In genomic region chr2:18352620-18353019, GRCm38 (mm10) we compare ENCODE assay signal across 18 mouse cellular contexts. TPM values are rescaled to one million over a fixed set of nuclear protein-coding genes. Genes with fewer than 3 reads are reported as not detected.
DNase-seq lines count a peak whose midpoint lies in the region; ATAC-seq and TF ChIP-seq lines count a peak whose summit lies in the region.
"Had no signal": no experiment of that assay in that cellular context is flagged by ENCODE, and none has a peak within 500 bp of the region (broad histone marks: within the 10 kb centered on the region; RNA-seq: fewer than 3 reads in every experiment).

No protein-coding gene starts in this region.

- H3K9ac ChIP-seq in hindbrain, postnatal 0 days (replicated peaks; ENCODE audit: low read length): no peak overlapping the region
- no peak overlapping the region for H3K9ac ChIP-seq in liver, adult 2 months (ENCODE audit: low read depth, low read length)
- no peak overlapping the region for H3K9ac ChIP-seq in liver, embryonic 12.5 days
- H3K9ac ChIP-seq: heart, embryonic 15.5 days; hindbrain, embryonic 14.5 days; liver, embryonic 13.5 days had no signal

- no peak for ATAC-seq in hindbrain, postnatal 0 days
- no peak for ATAC-seq in liver, embryonic 12.5 days
- no peak for ATAC-seq in erythroblast, adult 5-6 weeks (replicated peaks; ENCODE audit: low FRiP score, poor library complexity, severe bottlenecking)
- ATAC-seq: Patski had no signal

- no peak overlapping the region for H3K4me2 ChIP-seq in hindbrain, postnatal 0 days (ENCODE audit: low read depth, low read length)
- H3K4me2 ChIP-seq in liver, embryonic 12.5 days: no peak overlapping the region
- H3K4me2 ChIP-seq: heart, embryonic 15.5 days; hindbrain, embryonic 14.5 days; liver, embryonic 13.5 days; midbrain, embryonic 11.5 days had no signal

- H3K4me1 ChIP-seq in hindbrain, postnatal 0 days (ENCODE audit: insufficient read depth, low read length): no peaks in the 10 kb centered on the region
- no peaks in the 10 kb centered on the region for H3K4me1 ChIP-seq in hindbrain, embryonic 10.5 days (replicated peaks)
- no peaks in the 10 kb centered on the region for H3K4me1 ChIP-seq in liver, adult 2 months (ENCODE audit: control insufficient read depth, insufficient read depth, low read length)
- H3K4me1 ChIP-seq in liver, embryonic 12.5 days: no peaks in the 10 kb centered on the region
- H3K4me1 ChIP-seq: heart, embryonic 15.5 days; liver, embryonic 13.5 days had no signal

- DNase-seq in cerebellum, postnatal 14 days: peak; percentile 6 to 20
- DNase-seq in cerebellum, adult 11 months: no peak
- DNase-seq in hindbrain, postnatal 0 days (ENCODE audit: low spot score): peak; percentile 31
- no peak for DNase-seq in hindbrain, embryonic 10.5 days (ENCODE audit: low spot score)
- no peak for DNase-seq in liver, adult 2 months (ENCODE audit: extremely low read depth, low read depth, low spot score)
- peak; percentile 30 for DNase-seq in adipocyte (ENCODE audit: low spot score)
- DNase-seq: cerebellum, adult 8-10 months; gastrocnemius, postnatal 36 days; kidney, adult 18-20 months; liver, embryonic 13.5 days; lung, postnatal 14 days; right cerebral cortex, postnatal 4 days had no signal

- H3K4me3 ChIP-seq in hindbrain, postnatal 0 days (ENCODE audit: low read length): no peak overlapping the region
- no peak overlapping the region for H3K4me3 ChIP-seq in hindbrain, embryonic 10.5 days
- H3K4me3 ChIP-seq in liver, adult 2 months (ENCODE audit: insufficient read depth, low read depth, low read length): no peak overlapping the region
- no peak overlapping the region for H3K4me3 ChIP-seq in liver, embryonic 12.5 days
- H3K4me3 ChIP-seq: heart, embryonic 15.5 days; liver, embryonic 13.5 days had no signal

- no peak overlapping the region for H3K27ac ChIP-seq in hindbrain, postnatal 0 days
- no peak overlapping the region for H3K27ac ChIP-seq in hindbrain, embryonic 10.5 days
- no peak overlapping the region for H3K27ac ChIP-seq in liver, adult 2 months (replicated peaks; ENCODE audit: insufficient read depth, low read depth, low read length)
- H3K27ac ChIP-seq in liver, embryonic 12.5 days: no peak overlapping the region
- H3K27ac ChIP-seq: heart, embryonic 15.5 days; hindbrain, embryonic 14.5 days; liver, embryonic 13.5 days had no signal

- no peaks in the 10 kb centered on the region for H3K27me3 ChIP-seq in hindbrain, postnatal 0 days (ENCODE audit: insufficient read depth, low read length)
- H3K27me3 ChIP-seq in hindbrain, embryonic 10.5 days (ENCODE audit: insufficient read depth, poor library complexity, severe bottlenecking): no peaks in the 10 kb centered on the region
- H3K27me3 ChIP-seq in liver, adult 2 months (ENCODE audit: control insufficient read depth, insufficient read depth, low read length): no peaks in the 10 kb centered on the region
- H3K27me3 ChIP-seq in liver, embryonic 12.5 days (replicated peaks): no peaks in the 10 kb centered on the region
- H3K27me3 ChIP-seq: heart, embryonic 15.5 days; liver, embryonic 13.5 days; Patski had no signal

- H3K9me3 ChIP-seq in hindbrain, postnatal 0 days (ENCODE audit: low read length): no peaks in the 10 kb centered on the region
- H3K9me3 ChIP-seq in hindbrain, embryonic 10.5 days: peaks cover 11% of the 10 kb centered on the region; the same call in 1 of the 2 replicates
- H3K9me3 ChIP-seq in liver, embryonic 12.5 days (replicated peaks): peaks cover 13% of the 10 kb centered on the region; the same call in 1 of the 2 replicates
- H3K9me3 ChIP-seq: heart, embryonic 15.5 days had no signal

- no peaks in the 10 kb centered on the region for H3K36me3 ChIP-seq in hindbrain, postnatal 0 days (ENCODE audit: insufficient read depth, low read length)
- H3K36me3 ChIP-seq in hindbrain, embryonic 10.5 days: peaks cover 9% of the 10 kb centered on the region; the same call in 1 of the 2 replicates
- H3K36me3 ChIP-seq in liver, adult 2 months (ENCODE audit: control insufficient read depth, insufficient read depth, low read length): no peaks in the 10 kb centered on the region
- H3K36me3 ChIP-seq in liver, embryonic 12.5 days: peaks cover 10% of the 10 kb centered on the region

- no peak for TF ChIP-seq POLR2A in liver, adult 2 months (IDR thresholded peaks at IDR 0.05; ENCODE audit: extremely low read depth, insufficient read depth, low read length)

- 90% methylated on average over 2 of the region's 2 CpGs for WGBS in hindbrain, postnatal 0 days
- 87% methylated on average over 2 of the region's 2 CpGs for WGBS in hindbrain, embryonic 10.5 days
- 87% methylated on average over 2 of the region's 2 CpGs for WGBS in liver, adult 2 months
- WGBS in liver, embryonic 12.5 days (ENCODE audit: insufficient replicate concordance): 76% methylated on average over 2 of the region's 2 CpGs

- peaks cover 6% of the 10 kb centered on the region; the same call in 1 of the 2 replicates for H3K79me2 ChIP-seq in liver, adult 2 months (ENCODE audit: control insufficient read depth, insufficient read depth, low read length)

- peak; percentile 50 for TF ChIP-seq CTCF in hindbrain, postnatal 0 days (IDR thresholded peaks at IDR 0.05; ENCODE audit: low read depth)
- TF ChIP-seq CTCF in liver, adult 2 months (IDR thresholded peaks at IDR 0.05; ENCODE audit: low read depth, low read length): peak; percentile 20; the same call in 1 of the 2 replicates

RNA-seq across cellular contexts. Expression of gene Dnajc1, which starts 40.0 kb away (rescaled TPM):
- total RNA-seq in hindbrain, postnatal 0 days (2014; rRNA removed): 8.7 and 13.0 TPM in 2 replicates
- 21.2 and 21.5 TPM in 2 replicates for polyA plus RNA-seq in hindbrain, postnatal 0 days (2015; fragmentation: Nextera tagmentation; extraction: Ambion mirVana)
- polyA plus RNA-seq in hindbrain, embryonic 10.5 days (2016; fragmentation: Nextera tagmentation; extraction: Ambion mirVana): 26.0 and 27.8 TPM in 2 replicates
- total RNA-seq in liver, adult 2 months (2014; rRNA removed): 17.2 and 17.7 TPM in 2 replicates
- polyA plus RNA-seq in liver, adult 2 months (2012; rRNA removed): 9.3 and 13.5 TPM in 2 replicates
- 14.2 and 15.0 TPM in 2 replicates for polyA plus RNA-seq in liver, embryonic 12.5 days (2016; fragmentation: Nextera tagmentation; extraction: Ambion mirVana)
- total RNA-seq in erythroblast, adult 5-6 weeks (2015; ENCODE audit: low replicate concordance): 6.0 and 10.4 TPM in 2 replicates
- 7.5 and 9.9 TPM in 2 replicates for total RNA-seq in erythroblast, adult 5-6 weeks (2017; ENCODE audit: low replicate concordance)

Comparison
In these comparisons a context has a peak if more than half of its experiments do, and no peak if none do; other contexts are left out.
1. DNase-seq: peak in cerebellum, postnatal 14 days (2 of 2), hindbrain, postnatal 0 days (single experiment) and adipocyte (single experiment); none in cerebellum, adult 11 months (single experiment), hindbrain, embryonic 10.5 days (single experiment) and liver, adult 2 months (single experiment).